Mouse (Mus musculus): Measurements from ENCODE around the gene Fbxw4.
A peak's percentile ranks its signal among the peaks of the same experiment; 100 is the strongest.

DNA sequence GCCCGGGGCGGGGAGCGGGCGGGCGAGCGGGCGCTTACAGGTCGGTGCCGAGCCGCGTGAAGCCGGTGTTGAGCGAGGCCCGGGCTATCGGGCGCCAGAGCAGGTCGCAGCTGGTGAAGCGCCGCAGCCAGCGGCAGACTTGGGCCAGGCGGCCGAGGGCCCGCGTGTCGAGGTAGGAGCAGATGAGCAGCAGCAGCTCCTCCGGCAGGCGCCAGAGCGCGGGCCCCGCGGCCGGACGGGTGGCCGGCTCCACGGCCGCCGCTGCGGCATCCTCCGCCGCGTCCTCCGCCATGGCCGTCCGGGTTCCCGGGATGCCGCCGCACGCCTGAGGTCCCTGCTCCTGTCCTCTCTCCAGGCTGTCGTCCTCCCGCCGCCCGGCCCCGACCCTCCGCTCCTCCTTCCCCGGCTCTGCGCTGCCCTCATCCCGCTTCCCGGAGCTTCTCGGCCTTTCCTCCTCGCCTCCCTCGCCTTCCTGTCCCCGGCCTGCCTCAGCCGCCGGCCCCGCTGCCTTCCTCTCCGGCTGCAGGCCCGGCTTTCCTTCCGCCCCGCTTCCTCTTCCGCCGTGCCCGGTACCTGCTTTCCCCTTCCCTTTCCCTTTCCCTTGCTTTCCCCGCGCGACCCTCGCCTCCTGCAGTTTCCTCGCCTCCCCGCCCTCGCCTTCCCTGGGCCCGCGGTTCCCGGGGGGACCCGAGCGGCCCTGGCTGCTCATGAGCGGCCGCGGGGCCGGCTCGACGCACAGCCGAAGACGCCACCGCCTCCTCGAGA lies at the start of gene Fbxw4:
- TF ChIP-seq POLR2A (IDR thresholded peaks at IDR 0.05; ENCODE audit: control insufficient read depth, extremely low read depth, insufficient read depth, low read length, poor library complexity), result peak; percentile 84
- TF ChIP-seq CTCF (IDR thresholded peaks at IDR 0.05; ENCODE audit: borderline replicate concordance, control insufficient read depth, extremely low read depth, insufficient read depth, low read length, poor library complexity), result no peak
